Mouse (Mus musculus) kidney, embryonic 14.5 days (tissue): ENCODE results near the gene Vps36. TPM values are rescaled to one million over a fixed set of nuclear protein-coding genes. Genes with fewer than 3 reads are reported as not detected.
A peak's percentile ranks its signal among the peaks of the same experiment; 100 is the strongest.

ENCODE experiments used
- ATAC-seq: fragments of 200-750 bp; cut with Nextera tagmentation; 2 replicates; pipeline ENCODE4 v1.8.0; 2017; ENCODE audit warnings: moderate number of reproducible peaks, mild to moderate bottlenecking, moderate TSS enrichment, moderate library complexity; ENCODE audit not compliant: low FRiP score, low TSS enrichment
- H3K27ac ChIP-seq: fragments of 300-500 bp; sonication (generic); 2 replicates; pipeline ENCODE4 v1.5.1; 2014; ENCODE audit warnings: low read depth, mild to moderate bottlenecking, low read length, moderate library complexity, mixed read lengths
- H3K27me3 ChIP-seq: fragments of 300-500 bp; sonication (generic); 2 replicates; pipeline ENCODE4 v1.6.1; 2014; ENCODE audit warnings: mild to moderate bottlenecking, low read length; ENCODE audit not compliant: control insufficient read depth, insufficient read depth
- H3K36me3 ChIP-seq: fragments of 300-500 bp; sonication (generic); 2 replicates; pipeline ENCODE4 v1.6.1; 2014; ENCODE audit warnings: low read length, mixed read lengths; ENCODE audit not compliant: control insufficient read depth, insufficient read depth
- H3K4me1 ChIP-seq: fragments of 300-500 bp; sonication (generic); 2 replicates; pipeline ENCODE4 v1.6.1; 2014; ENCODE audit warnings: low read length, mixed read lengths; ENCODE audit not compliant: control insufficient read depth, insufficient read depth
- H3K4me2 ChIP-seq: fragments of 300-500 bp; sonication (generic); replicated peaks from 2 replicates; pipeline ENCODE4 v1.6.1; 2014; ENCODE audit warnings: low read depth, mild to moderate bottlenecking, low read length
- H3K4me3 ChIP-seq: fragments of 300-500 bp; sonication (generic); 2 replicates; pipeline ENCODE4 v1.5.1; 2014; ENCODE audit warnings: mild to moderate bottlenecking, low read length
- H3K9ac ChIP-seq: fragments of 300-500 bp; sonication (generic); 2 replicates; pipeline ENCODE4 v1.6.1; 2014; ENCODE audit warnings: low read depth, mild to moderate bottlenecking, low read length, moderate library complexity
- H3K9me3 ChIP-seq: fragments of 300-500 bp; sonication (generic); 2 replicates; pipeline ENCODE4 v1.6.1; 2016; ENCODE audit warnings: low read length; ENCODE audit not compliant: control insufficient read depth
- WGBS: fragments of 180-500 bp; shearing (Covaris S2); extraction: QIAGEN DNeasy Blood & Tissue Kit; methylation state at CpG from one replicate; pipeline ENCODE4 v1.1.7; 2014; 5-methylcytosine and 5-hydroxymethylcytosine counted together
- polyA plus RNA-seq: library from polyadenylated mRNA; unstranded; fragments of >200 nt; fragmentation: Nextera tagmentation; extraction: Ambion mirVana; gene quantifications from 2 replicates; pipeline ENCODE4 v1.2.1, GENCODE M21; 2014

Gene Vps36
- polyA plus RNA-seq, 1 experiment from 2014 or later, result 40.0 TPM

GRCm38 (mm10) chr8:22197914-22198313 lies 5.3 kb downstream of the Vps36 start:
- 93% methylated on average over 6 of the region's 6 CpGs for WGBS
- peaks cover 15% of the 10 kb centered on the region for H3K36me3 ChIP-seq
- H3K4me2 ChIP-seq, result no peak overlapping the region
- H3K27ac ChIP-seq, result no peak overlapping the region
- H3K4me1 ChIP-seq, result peaks cover 4% of the 10 kb centered on the region; the same call in 1 of the 2 replicates
- no peaks in the 10 kb centered on the region for H3K9me3 ChIP-seq
- H3K9ac ChIP-seq, result no peak overlapping the region
- H3K4me3 ChIP-seq, result no peak overlapping the region
- no peaks in the 10 kb centered on the region for H3K27me3 ChIP-seq
- ATAC-seq, result no peak

GRCm38 (mm10) chr8:22199481-22199880 lies 6.9 kb downstream of the Vps36 start:
- 97% methylated on average over 8 of the region's 8 CpGs for WGBS
- peaks cover 21% of the 10 kb centered on the region for H3K36me3 ChIP-seq
- H3K4me3 ChIP-seq, result no peak overlapping the region
- H3K27me3 ChIP-seq, result no peaks in the 10 kb centered on the region
- H3K9ac ChIP-seq, result no peak overlapping the region
- peaks cover 2% of the 10 kb centered on the region; the same call in 1 of the 2 replicates for H3K4me1 ChIP-seq
- no peaks in the 10 kb centered on the region for H3K9me3 ChIP-seq
- H3K27ac ChIP-seq, result no peak overlapping the region
- ATAC-seq, result no peak
- no peak overlapping the region for H3K4me2 ChIP-seq

GRCm38 (mm10) chr8:22207535-22207934 lies 14.9 kb downstream of the Vps36 start:
- peaks cover 30% of the 10 kb centered on the region; the same call in 1 of the 2 replicates for H3K36me3 ChIP-seq
- H3K4me3 ChIP-seq, result no peak overlapping the region
- H3K9ac ChIP-seq, result no peak overlapping the region
- no peak overlapping the region for H3K27ac ChIP-seq
- 77% methylated on average over 4 of the region's 4 CpGs for WGBS
- no peaks in the 10 kb centered on the region for H3K27me3 ChIP-seq
- ATAC-seq, result no peak
- H3K9me3 ChIP-seq, result no peaks in the 10 kb centered on the region
- no peak overlapping the region for H3K4me2 ChIP-seq
- no peaks in the 10 kb centered on the region for H3K4me1 ChIP-seq

- no peak overlapping the region for H3K4me3 ChIP-seq
- 65% methylated on average over 5 of the region's 5 CpGs for WGBS
- no peaks in the 10 kb centered on the region for H3K27me3 ChIP-seq
- no peak overlapping the region for H3K4me2 ChIP-seq
- no peak overlapping the region for H3K9ac ChIP-seq
- H3K27ac ChIP-seq, result no peak overlapping the region
- ATAC-seq, result no peak
- peaks cover 31% of the 10 kb centered on the region for H3K36me3 ChIP-seq
- no peaks in the 10 kb centered on the region for H3K4me1 ChIP-seq
- no peaks in the 10 kb centered on the region for H3K9me3 ChIP-seq
Measured at GRCm38 (mm10) chr8:22209012-22209411, 16.4 kb downstream of the Vps36 start.

GRCm38 (mm10) chr8:22214826-22215225 lies 22.2 kb downstream of the Vps36 start:
- WGBS, result 95% methylated on average over 10 of the region's 10 CpGs
- Histone ChIP-seq H3K27me3 (no peaks in the 10 kb centered on the region), H3K36me3 (peaks cover 58% of the 10 kb centered on the region)

GRCm38 (mm10) chr8:22226361-22226760 lies 33.8 kb downstream of the Vps36 start:
- Histone ChIP-seq H3K36me3 (no peaks in the 10 kb centered on the region), H3K9me3 (no peaks in the 10 kb centered on the region), H3K4me2 (no peak overlapping the region), H3K4me3 (no peak overlapping the region), H3K9ac (no peak overlapping the region), H3K27me3 (no peaks in the 10 kb centered on the region; the same call in 1 of the 2 replicates), H3K27ac (no peak overlapping the region), H3K4me1 (0 out of 2 replicates have a peak, but pooled peaks cover 3% of the 10 kb centered on the region)
- WGBS, result 61% methylated on average over 8 of the region's 8 CpGs
- ATAC-seq, result no peak

More at GRCm38 (mm10) chr8:22214826-22215225, 22.2 kb downstream of the Vps36 start:
- Histone ChIP-seq H3K4me3 (no peak overlapping the region), H3K9me3 (no peaks in the 10 kb centered on the region), H3K27ac (no peak overlapping the region), H3K4me1 (no peaks in the 10 kb centered on the region), H3K4me2 (no peak overlapping the region), H3K9ac (no peak overlapping the region)
- ATAC-seq, result no peak

- peak; percentile 94 for ATAC-seq
- H3K9ac ChIP-seq, result peak within 1 kb of the TSS; percentile 35
- WGBS, result 1% methylated on average over 39 of the region's 39 CpGs
- 0 out of 2 replicates have a peak, but pooled peaks cover 3% of the 10 kb centered on the region for H3K4me1 ChIP-seq
- no peaks in the 10 kb centered on the region; the same call in 1 of the 2 replicates for H3K27me3 ChIP-seq
- H3K9me3 ChIP-seq, result no peaks in the 10 kb centered on the region
- H3K4me2 ChIP-seq, result peak within 1 kb of the TSS; percentile 91
- peak within 1 kb of the TSS; percentile 57 for H3K4me3 ChIP-seq
- no peak within 1 kb of the TSS; the same call in 1 of the 2 replicates for H3K27ac ChIP-seq
- no peaks in the 10 kb centered on the region for H3K36me3 ChIP-seq
Measured at GRCm38 (mm10) chr8:22227061-22227877, 34.7 kb downstream of the Vps36 start, which contains the start of gene Thsd1. TSS of gene Thsd1 (plus strand) at chr8:22227313.

- H3K9ac ChIP-seq, result no peak overlapping the region
- H3K9me3 ChIP-seq, result no peaks in the 10 kb centered on the region
- no peaks in the 10 kb centered on the region for H3K36me3 ChIP-seq
- H3K27ac ChIP-seq, result no peak overlapping the region; the same call in 1 of the 2 replicates
- H3K4me2 ChIP-seq, result peak overlapping the region; percentile 17; the same call in 1 of the 2 replicates
- ATAC-seq, result no peak
- no peaks in the 10 kb centered on the region; the same call in 1 of the 2 replicates for H3K27me3 ChIP-seq
- no peak overlapping the region; the same call in 1 of the 2 replicates for H3K4me3 ChIP-seq
- WGBS, result 38% methylated on average over 7 of the region's 7 CpGs
- 0 out of 2 replicates have a peak, but pooled peaks cover 3% of the 10 kb centered on the region for H3K4me1 ChIP-seq
Measured at GRCm38 (mm10) chr8:22228621-22229020, 36.0 kb downstream of the Vps36 start.

- Histone ChIP-seq H3K4me1 (no peaks in the 10 kb centered on the region), H3K9me3 (no peaks in the 10 kb centered on the region), H3K4me2 (no peak overlapping the region), H3K27ac (no peak overlapping the region), H3K36me3 (no peaks in the 10 kb centered on the region), H3K9ac (no peak overlapping the region), H3K27me3 (no peaks in the 10 kb centered on the region), H3K4me3 (no peak overlapping the region)
- no peak for ATAC-seq
- WGBS, result 89% methylated on average over 9 of the region's 9 CpGs
Measured at GRCm38 (mm10) chr8:22242986-22243385, 50.4 kb downstream of the Vps36 start.
